Mouse (Mus musculus): Measurements from ENCODE around the gene Cntnap2. TPM values are rescaled to one million over a fixed set of nuclear protein-coding genes. Genes with fewer than 3 reads are reported as not detected.
"Not testable (repeated sequence)": the region's sequence is repeated elsewhere in the genome, so short reads cannot be mapped to it uniquely, and the experiment has no call there.

The Cntnap2 gene
- total RNA-seq, 4 experiments from 2014 or later, result not detected

DNA sequence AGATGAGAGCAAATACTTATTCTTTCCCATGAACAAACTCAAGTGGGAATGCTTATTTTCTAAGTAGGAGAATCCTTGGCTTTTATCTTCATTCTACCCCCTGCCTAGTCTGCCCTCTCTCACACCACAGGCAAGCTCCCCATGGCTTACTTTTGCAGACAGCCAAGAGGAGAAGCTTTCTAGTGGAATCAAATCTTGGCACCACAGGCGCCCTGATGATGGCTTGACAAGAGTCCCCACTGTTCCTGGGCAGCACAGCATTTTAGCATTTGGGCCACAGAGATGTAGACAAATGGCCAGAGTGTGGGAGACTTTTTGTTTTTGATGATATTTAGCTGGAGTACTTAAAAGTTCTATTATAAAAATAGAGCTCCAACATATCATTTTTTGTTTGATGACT lies 1204.0 kb downstream of the Cntnap2 start:
- no peak for DNase-seq (ENCODE audit: low spot score)

DNA sequence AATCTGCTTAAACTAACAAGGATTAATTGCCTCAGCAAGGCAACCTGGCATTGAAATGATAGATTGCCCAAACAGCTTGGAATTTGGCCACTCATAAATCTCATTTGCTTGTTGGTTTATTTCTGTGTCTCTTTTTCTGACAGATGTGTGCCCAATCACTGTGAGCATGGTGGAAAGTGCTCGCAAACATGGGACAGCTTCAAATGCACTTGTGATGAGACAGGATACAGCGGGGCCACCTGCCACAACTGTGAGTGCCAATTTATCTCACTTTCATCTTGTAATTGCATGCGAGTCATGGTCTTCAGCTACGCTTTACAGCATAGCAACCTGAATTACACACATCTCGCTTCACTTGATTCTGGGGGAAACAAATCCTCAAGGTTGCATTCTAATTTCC lies 1287.8 kb downstream of the Cntnap2 start:
- no peak for DNase-seq (ENCODE audit: low spot score)

DNA sequence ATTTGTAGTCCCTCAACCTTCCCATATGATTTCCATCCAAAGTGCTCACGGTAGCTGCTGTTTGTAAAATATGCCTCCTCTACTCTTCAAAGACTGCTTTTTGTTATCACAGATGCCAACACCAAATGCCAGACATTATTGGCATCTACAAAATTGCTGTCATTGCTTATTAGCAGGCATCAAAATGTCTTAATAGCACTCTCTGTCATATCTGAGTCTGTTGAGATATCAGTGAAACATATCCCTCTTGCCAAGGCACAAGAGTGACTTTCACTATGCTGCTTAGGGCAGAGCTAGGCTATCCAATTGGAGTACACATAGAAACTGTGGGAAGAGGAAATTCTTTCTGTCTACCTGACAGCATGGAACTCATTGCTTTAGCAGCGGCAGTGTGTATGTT lies 1301.9 kb downstream of the Cntnap2 start:
- no peak for DNase-seq (ENCODE audit: low spot score)

DNA sequence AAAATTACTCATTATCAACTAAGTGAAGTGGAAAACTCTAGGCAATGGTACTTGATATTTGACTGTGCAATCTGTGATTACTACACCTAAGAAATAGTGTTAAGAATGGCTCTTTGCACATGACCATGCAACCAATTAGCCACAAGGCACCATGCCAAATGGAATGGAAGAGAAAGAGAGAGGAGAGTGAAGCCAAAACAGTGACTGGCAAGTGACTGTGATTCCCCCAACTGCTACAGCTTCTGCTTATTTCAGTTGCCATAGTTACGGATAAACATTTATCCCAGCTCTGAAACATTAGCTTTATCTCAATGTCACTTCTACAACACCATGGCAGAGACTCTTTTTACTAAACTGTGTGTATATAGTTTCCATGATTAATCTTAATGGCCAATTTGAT lies 1303.0 kb downstream of the Cntnap2 start:
- DNase-seq (ENCODE audit: low spot score), result no peak

DNA sequence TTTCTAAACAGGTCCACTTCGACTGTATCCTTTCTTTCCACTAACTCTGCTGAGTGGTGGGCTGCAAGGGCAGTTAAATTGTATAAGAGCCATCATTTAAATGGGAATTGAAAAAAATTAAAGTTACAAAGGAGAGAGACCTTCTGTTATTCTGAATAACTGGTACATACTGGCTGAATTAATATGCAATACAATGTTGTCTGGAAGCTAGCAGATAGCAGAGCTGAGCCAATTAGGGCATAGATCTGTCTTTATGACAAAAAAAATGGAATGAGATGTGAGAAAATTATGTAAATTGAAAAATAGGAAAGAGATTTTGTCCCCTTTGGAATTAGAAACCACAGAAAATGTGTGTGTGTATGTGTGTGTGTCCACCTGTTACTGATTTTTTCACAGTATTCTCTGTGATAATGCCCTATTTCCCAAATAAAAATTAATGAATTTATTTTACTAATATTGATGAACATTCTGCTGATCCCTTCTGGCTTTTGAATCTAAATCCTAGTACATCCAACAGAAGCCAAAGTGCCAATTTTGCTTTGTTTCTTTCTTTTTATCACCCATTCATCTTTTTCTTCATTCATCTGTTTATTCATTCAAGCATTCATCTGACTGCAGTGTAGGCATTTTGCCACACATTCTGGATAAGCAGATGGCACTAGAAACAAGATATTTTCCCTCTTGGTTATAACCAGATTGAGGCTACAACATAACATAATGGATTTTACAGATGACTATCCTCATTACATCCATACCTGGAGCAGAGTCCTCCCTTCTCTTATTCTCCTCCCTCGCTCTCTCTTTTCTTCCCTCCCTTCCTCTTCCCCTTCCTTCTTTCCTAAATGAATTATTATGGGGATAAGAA lies 1339.8 kb downstream of the Cntnap2 start:
- no peak for DNase-seq (ENCODE audit: low spot score)

DNA sequence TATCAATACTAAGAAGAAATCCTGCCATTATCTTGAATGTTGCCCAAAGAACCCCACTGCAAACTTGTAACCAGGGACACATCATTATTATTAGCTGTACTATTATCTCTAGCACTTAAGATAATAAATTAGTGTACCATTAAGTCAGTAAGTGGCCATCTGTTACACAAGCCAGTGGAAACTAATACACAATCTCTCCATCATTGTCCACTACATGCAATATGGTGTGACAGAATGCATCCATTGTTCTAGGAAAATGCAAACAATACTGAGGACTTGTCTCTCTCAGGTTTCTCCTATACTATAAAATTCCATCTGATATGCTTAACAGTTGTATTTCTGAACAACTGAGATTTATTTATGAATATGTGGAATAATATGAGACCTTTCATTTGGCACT lies 1355.0 kb downstream of the Cntnap2 start:
- no peak for DNase-seq (ENCODE audit: low spot score)

DNA sequence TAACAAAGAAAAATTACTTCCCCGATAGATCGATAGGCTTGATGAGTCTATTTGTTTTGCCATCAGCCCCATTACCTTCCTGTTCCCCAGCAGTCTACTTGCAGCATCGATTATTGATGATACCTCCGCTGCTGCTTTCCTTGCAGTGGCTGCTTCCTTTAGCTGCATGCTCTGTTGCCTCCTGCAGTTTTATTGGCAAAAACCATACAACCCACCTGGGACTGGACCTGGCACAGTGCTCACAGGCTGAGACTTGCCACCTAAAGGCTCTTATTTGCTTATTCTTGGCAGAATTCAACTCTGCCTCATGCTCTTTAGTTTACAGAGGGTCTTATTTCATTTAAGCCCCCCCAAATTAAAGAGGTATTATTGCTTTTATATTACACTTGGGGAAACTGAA lies 1355.4 kb downstream of the Cntnap2 start:
- DNase-seq (ENCODE audit: low spot score), result no peak

DNA sequence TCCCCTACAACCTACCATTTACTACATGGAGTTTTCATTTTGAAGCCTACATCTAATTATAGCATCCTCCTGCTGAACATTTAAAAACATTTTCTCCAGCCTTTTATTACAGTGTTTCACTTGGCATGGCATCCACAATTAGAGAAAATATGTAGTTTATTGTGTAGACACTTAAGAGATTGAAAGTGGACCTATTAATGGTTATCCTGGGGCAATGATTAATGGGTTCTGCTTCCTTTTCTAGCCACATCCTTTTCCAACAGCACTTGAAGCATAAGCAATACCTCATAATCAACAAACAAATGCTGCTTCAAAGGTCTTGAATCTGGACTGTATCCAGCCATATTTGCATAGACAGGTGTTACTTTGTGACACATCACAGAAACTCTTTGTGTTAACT lies 1360.7 kb downstream of the Cntnap2 start:
- no peak for DNase-seq (ENCODE audit: low spot score)

DNA sequence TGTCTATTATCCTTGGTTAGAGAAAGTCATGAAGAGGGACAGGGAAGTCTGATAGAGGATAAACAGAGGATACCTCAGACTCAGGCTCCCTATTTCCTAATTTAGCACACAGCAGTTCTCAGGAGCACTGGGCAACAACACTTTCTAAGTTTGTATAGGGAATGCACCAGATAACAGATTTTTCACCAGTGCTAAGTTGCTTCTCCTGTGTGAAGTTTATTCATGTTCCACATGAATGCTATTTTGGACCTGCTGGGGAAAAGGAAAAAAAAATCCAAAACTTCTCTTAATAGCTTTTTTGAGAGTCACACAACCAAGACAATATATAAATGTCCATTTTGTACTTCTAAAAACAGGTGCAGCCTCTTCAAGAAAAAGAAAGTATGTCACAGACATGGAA lies 1361.2 kb downstream of the Cntnap2 start:
- no peak for DNase-seq (ENCODE audit: low spot score)

DNA sequence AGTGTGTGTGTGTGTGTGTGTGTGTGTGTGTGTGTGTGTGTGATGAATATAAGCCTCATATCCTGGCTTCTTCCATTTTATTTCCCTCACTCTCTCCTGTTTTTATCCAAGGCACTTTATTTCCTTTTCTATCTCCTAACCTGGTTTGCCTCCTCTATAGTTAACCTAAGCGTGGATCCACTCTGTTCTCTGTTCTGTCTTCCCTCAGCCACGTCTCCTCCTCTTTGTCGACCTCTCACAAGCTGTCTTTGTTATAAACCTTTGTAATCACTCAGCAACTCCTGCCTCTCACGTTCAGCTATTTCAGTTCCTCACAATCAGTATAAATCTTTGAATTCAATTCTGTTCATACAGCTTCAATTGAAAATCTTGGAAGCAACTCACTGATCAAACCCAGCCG lies 1369.1 kb downstream of the Cntnap2 start:
- no peak for DNase-seq (ENCODE audit: low spot score)

DNA sequence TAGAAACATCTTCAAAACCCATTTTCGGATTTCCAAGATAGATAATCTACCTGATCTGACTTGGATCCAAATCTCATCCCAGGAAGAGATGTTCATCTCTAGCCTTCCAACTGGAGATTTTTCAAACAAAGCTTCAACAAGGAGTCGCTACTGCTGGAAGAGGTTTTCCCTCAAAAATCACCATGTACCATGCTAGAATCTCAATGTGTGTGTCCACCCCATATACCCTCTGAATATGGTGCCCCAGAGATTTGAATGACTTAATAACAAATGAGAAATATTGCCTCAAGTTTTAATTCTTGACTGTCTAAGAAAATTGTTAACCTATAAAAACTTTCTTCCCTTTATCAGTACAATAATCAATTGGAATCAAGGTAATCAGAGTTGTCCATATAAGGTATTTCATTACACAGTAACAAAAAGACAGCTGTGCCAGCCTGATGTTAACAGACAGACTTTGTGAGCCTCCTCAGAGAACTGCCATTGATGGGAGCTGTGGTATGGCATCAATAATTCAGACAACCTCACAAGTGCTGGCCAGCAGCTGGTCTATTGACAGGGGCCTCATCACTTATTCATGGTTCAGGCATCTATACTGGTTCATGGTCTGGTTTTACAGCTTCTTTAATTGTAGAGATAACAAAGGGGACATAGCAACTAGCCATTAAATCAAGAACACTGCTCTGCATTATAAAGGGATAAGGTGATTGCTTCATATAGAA lies 1391.9 kb downstream of the Cntnap2 start:
- no peak for DNase-seq (ENCODE audit: low spot score)

DNA sequence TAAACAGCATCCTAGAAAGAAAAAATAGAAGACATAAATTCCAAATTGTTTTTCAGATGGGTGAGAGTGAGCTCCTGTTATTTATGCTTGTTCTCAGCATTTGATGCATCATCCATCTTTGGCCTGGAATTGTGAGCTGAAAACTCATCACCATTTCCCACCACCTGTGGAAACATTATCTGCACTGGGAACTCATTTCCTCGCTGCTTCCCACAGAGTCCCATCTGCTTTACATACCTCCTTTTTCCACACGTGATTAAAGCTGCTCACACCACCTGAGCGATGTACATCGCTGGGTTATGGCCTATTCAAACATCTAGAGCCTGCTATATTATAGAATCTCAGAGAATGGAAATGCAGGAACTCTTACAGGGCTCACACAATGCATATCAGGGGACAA lies 1413.5 kb downstream of the Cntnap2 start:
- no peak for DNase-seq (ENCODE audit: low spot score)

DNA sequence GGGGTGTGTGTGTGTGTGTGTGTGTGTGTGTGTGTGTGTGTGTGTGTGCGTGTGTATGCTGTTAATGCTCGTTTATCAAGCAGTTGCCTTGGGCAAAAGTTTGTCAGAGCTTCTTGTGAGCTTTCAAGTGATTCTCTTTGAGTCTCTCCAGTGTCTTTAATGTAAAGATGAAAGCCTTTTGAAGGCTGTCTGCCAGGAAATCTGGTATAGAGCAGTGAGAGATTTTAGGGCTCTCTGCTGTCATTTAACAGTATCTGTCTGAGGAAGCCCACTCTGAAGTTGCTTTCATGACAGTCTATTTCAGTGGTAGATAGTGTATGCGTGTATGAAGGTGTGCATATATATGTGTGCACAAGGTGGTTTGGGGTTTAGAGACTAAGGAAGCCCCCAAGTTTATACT lies 1425.2 kb downstream of the Cntnap2 start:
- no peak for DNase-seq (ENCODE audit: low spot score)

DNA sequence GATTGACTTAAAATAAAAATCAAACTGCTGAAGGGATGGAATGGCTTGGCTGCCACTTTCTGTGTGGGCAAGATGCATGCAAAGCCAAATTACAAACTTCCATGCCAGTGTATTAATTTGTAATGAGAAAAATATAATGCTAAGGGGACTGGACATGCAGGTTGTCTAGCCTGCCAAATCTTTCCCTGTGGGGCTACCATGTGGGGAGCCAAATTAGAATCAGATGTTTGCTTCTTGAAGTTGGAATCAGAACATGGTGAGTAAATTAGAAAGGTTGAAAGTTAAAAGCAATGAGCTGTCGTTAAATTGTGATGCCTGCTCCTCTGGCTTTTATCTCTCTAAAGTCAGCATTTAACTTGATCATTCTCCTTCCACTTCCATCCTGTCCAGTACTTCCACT lies 1443.6 kb downstream of the Cntnap2 start:
- DNase-seq (ENCODE audit: low spot score), result no peak

DNA sequence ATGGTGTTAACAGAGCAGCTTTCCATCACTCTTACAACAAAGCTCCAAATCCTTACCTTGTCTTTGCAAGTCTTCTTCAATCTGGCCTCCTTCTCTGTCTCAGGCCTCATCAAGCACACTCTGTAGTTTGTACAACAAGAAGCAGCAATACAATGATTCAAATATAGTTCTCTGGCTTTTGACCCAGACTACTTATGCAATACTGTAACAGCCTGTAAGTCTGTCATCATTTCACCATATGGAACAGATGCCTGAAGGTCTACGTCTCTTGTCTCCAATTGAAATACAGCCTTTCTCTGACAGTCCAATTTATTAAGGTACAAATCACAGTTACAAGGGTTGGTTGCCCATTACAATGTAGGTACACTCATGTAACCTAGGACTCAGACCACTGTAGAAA lies 1453.7 kb downstream of the Cntnap2 start:
- no peak for DNase-seq (ENCODE audit: low spot score)

DNA sequence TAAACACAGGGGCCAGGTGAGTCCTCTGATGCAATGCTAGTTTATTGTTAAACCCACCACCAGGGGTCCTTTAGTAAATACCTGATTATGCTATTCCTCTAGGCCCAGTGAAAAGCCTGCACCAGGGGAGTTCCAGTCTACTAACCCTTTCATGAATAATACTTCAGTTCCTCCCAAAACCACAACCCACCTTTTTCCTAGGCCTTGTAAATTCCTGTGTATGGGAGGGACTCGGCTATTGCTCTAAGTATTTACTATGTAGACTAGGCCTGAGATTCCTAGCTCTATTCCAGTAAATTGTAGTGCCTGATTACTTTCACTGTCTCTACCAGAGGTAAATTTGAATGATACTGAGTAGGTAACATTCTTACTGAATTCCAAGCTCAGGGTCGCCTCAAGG lies 1478.4 kb downstream of the Cntnap2 start:
- not testable (repeated sequence) for DNase-seq (ENCODE audit: low spot score)

DNA sequence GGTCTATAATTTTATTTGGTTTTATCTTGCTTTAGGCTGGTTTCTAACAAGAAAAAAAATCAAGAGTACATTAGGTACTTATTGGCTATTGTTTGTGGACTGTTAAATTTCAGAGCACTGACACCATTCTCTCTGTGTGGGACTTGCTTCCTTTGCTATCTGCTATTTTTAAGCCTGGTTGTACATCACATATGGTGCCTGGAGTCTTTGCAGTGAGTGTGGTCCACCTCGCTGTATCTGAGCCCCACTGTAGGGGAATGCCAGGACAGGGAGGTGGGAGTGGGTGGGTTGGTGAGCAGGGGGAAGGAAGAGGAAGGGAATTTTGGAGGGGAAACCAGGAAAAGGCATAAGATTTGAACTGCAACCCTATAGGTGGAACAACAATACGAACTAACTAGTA lies 1504.3 kb downstream of the Cntnap2 start:
- no peak for DNase-seq (ENCODE audit: low spot score)

DNA sequence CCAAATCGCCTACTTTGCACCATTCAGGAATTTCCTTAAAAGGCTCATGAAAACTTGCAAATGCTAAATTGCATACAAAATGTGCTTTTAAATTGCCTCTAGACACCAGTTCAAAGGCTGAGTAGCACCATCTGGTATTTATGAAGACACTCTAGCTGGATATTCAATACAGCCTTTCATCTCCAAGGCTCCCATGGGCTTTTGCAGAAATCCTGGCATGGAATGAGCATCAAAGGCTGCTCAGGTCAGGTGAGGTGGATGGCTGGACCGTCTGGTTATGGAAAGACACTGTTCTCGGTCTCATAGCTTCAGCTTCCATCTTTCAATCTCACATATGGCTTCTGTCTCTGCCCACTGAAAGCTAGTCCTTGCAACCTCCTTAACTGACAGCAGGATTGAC lies 1515.9 kb downstream of the Cntnap2 start:
- no peak for DNase-seq (ENCODE audit: low spot score)

DNA sequence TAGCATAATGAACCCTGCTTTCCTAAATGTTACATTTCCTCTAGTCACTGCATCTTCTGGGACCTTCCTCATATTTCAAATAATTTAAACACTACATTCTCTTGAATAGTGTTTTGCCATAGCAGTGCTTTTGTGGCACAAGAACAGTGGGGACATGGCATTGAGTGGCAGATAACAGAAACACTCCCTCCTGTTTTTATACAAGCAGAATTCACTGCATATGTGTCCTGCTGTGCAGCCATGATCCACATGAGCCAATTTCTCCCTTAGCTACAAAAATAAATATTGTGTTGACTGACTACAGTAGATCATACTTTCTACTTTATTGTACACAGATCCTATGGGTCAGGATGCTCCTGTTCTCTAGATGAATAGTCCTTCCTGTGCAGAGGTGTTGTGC lies 1553.2 kb downstream of the Cntnap2 start:
- DNase-seq (ENCODE audit: low spot score), result no peak

DNA sequence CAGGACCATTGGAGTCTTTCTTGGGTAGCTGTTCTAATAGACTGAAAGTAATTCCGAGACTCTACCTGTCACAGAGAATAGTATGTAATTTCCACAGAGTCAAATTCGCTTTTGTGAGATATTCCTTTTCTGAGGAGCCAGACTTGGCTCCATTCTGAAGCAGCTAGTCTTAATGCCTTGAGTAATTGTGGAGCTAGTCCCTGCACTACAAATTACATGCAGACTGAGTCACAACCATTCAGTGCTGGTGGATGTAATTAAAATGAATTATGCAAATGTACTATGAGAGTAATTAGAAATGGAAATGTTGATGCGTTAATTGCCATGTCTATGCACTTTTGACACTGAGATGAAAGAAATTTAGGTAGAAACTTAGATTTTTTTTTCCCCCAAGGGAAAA lies 1553.7 kb downstream of the Cntnap2 start:
- no peak for DNase-seq (ENCODE audit: low spot score)

DNA sequence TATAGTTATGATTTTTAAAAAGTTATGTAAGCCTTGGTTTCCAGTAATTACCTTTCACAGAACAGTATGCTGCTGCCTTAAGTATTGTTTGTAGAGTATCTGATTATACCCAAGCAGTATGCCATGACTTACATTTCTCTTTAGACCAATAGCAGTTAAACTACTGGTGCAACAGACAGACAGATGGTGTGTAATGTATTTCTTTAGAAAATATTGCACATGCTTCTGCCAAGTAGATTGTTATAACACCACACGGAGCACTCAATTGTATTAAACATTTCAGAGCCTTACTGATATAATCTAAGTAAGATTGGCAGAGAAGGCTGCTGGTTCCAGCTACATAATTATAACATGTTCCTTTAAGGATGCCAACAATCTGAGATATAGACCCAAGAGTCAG lies 1609.9 kb downstream of the Cntnap2 start:
- DNase-seq (ENCODE audit: low spot score), result no peak

DNA sequence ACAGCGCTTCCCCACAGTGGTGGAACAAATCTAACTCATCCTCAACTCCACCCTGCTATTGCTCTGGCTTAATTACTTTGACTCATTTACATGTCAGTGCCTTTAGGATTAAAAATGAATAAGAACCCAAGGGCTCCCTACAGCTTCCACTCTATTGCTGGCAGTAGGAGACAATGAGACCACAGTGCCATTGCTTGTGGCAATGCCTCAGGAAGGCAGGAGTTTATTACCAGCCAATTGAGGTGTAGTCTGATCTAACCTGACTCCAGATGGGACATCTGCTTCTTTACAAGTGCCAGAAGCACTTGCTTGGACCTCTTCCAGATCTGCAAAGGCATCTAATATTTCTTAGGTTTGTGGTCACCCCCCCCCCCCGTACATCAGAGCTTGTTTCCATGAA lies 1615.9 kb downstream of the Cntnap2 start:
- no peak for DNase-seq (ENCODE audit: low spot score)

DNA sequence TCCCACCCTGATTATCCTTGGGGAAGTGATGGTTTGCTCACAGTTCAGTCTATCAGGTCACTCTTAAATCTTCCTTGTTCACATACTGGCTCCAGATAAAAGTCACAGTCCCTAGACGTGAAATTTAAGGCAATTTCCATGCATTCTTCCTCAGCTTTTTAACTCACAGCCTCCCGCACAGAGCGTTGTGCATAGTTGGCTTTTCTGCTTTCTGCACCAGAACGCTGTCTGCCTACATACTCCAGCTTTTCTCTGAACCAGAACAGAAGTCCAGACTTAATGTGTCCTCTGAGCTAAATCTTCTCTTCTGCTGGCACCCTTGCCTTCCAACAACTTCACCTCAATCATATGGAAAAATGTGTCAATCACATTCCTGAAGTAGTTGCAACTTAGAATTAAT lies 1616.5 kb downstream of the Cntnap2 start:
- no peak for DNase-seq (ENCODE audit: low spot score)

All from heart, adult 8-10 months (tissue).